Mouse (Mus musculus) adrenal gland (tissue): ENCODE data around the gene Mmp8.

Source experiments
- intact Hi-C: fragments of 180-260 bp; cut with DNase I; formaldehyde crosslinking; loops from one replicate; pipeline ENCODE4 v1.15.1; 2025

The Mmp8 gene

GRCm38 (mm10) chr9:7593272-7593812, 35.1 kb downstream of the Mmp8 start:
- intact Hi-C loops, result no loop called here

GRCm38 (mm10) chr9:7594816-7595540, 36.7 kb downstream of the Mmp8 start:
- intact Hi-C loops, result loop anchor here (2.0 to 5.0 kb wide), 2 partner anchors 40 to 383 kb away; no protein-coding TSS in a partner anchor

- intact Hi-C loops, result loop anchor here (5.0 kb wide), 3 partner anchors 109 to 604 kb away; no protein-coding TSS in a partner anchor
Measured at GRCm38 (mm10) chr9:7602982-7603742, 44.9 kb downstream of the Mmp8 start.

- intact Hi-C loops, result loop anchor here (5.0 kb wide), 3 partner anchors 108 to 603 kb away; no protein-coding TSS in a partner anchor
Measured at GRCm38 (mm10) chr9:7604005-7604404, 45.7 kb downstream of the Mmp8 start.

GRCm38 (mm10) chr9:7605638-7606037, 47.4 kb downstream of the Mmp8 start:
- intact Hi-C loops, result no loop called here
